ENCODE assay signal across 11 mouse cellular contexts in genomic region chr3:68496513-68496912, GRCm38 (mm10).
A peak's percentile ranks its signal among the peaks of the same experiment; 100 is the strongest.
DNase-seq lines count a peak whose midpoint lies in the region; ATAC-seq and TF ChIP-seq lines count a peak whose summit lies in the region.
"Had no signal": no experiment of that assay in that cellular context is flagged by ENCODE, and none has a peak within 500 bp of the region (broad histone marks: within the 10 kb centered on the region; RNA-seq: fewer than 3 reads in every experiment).

No protein-coding gene starts in this region.

- H3K9me3 ChIP-seq in kidney, postnatal 0 days (replicated peaks; ENCODE audit: low read length) = no peaks in the 10 kb centered on the region
- no peaks in the 10 kb centered on the region for H3K9me3 ChIP-seq in embryonic facial prominence, embryonic 14.5 days (ENCODE audit: control insufficient read depth, low read length)
- H3K9me3 ChIP-seq in intestine, embryonic 14.5 days (ENCODE audit: control insufficient read depth, low read length) = 0 out of 2 replicates have a peak, but pooled peaks cover 3% of the 10 kb centered on the region

- TF ChIP-seq CTCF in kidney, postnatal 0 days (IDR thresholded peaks at IDR 0.05; ENCODE audit: low read depth) = no peak

- H3K9ac ChIP-seq in kidney, postnatal 0 days (ENCODE audit: low read depth, low read length) = no peak overlapping the region
- H3K9ac ChIP-seq in embryonic facial prominence, embryonic 14.5 days (ENCODE audit: low read depth, low read length) = no peak overlapping the region
- H3K9ac ChIP-seq in intestine, embryonic 14.5 days (ENCODE audit: low read length) = no peak overlapping the region

- no peak for TF ChIP-seq POLR2A in myocyte (IDR thresholded peaks at IDR 0.05; ENCODE audit: insufficient read length, low read depth)

- peaks cover 60% of the 10 kb centered on the region for H3K79me2 ChIP-seq in myocyte (ENCODE audit: control insufficient read depth, insufficient read depth)

- no peaks in the 10 kb centered on the region for H3K27me3 ChIP-seq in kidney, postnatal 0 days (ENCODE audit: insufficient read depth, low read length)
- H3K27me3 ChIP-seq in embryonic facial prominence, embryonic 14.5 days (replicated peaks; ENCODE audit: control insufficient read depth, insufficient read depth, low read length) = no peaks in the 10 kb centered on the region; the same call in 1 of the 2 replicates
- no peaks in the 10 kb centered on the region for H3K27me3 ChIP-seq in intestine, embryonic 14.5 days (replicated peaks; ENCODE audit: control insufficient read depth, insufficient read depth, low read length)
- H3K27me3 ChIP-seq in myocyte (ENCODE audit: control insufficient read depth, insufficient read depth, insufficient read length) = no peaks in the 10 kb centered on the region
- H3K27me3 ChIP-seq: Patski had no signal

- H3K4me3 ChIP-seq in kidney, postnatal 0 days (replicated peaks; ENCODE audit: low read depth, low read length) = no peak overlapping the region
- H3K4me3 ChIP-seq in embryonic facial prominence, embryonic 14.5 days (ENCODE audit: low read depth, low read length) = peak overlapping the region; percentile 80; the same call in 1 of the 2 replicates
- peak overlapping the region; percentile 75; the same call in 1 of the 2 replicates for H3K4me3 ChIP-seq in intestine, embryonic 14.5 days (ENCODE audit: low read depth, low read length)
- peak overlapping the region; percentile 91 for H3K4me3 ChIP-seq in myocyte

- H3K4me2 ChIP-seq in kidney, postnatal 0 days (ENCODE audit: low read length) = peak overlapping the region; percentile 99
- H3K4me2 ChIP-seq in embryonic facial prominence, embryonic 14.5 days (ENCODE audit: low read depth, low read length) = peak overlapping the region; percentile 99
- peak overlapping the region; percentile 76 for H3K4me2 ChIP-seq in intestine, embryonic 14.5 days (ENCODE audit: low read length)
- peak overlapping the region; percentile 98 for H3K4me2 ChIP-seq in myocyte (ENCODE audit: low read depth)

- ATAC-seq in kidney, postnatal 0 days (replicated peaks; ENCODE audit: low FRiP score, low read depth) = no peak
- ATAC-seq in embryonic facial prominence, embryonic 14.5 days (ENCODE audit: low read depth) = no peak
- ATAC-seq in intestine, embryonic 14.5 days (replicated peaks; ENCODE audit: low FRiP score, low TSS enrichment, low read depth) = no peak
- no peak for ATAC-seq in granulocyte monocyte progenitor cell, adult 5-6 weeks (replicated peaks; ENCODE audit: poor library complexity, severe bottlenecking)

- no peak for DNase-seq in kidney, postnatal 0 days (ENCODE audit: low spot score)
- DNase-seq in kidney, adult 18-20 months = no peak
- no peak for DNase-seq in embryonic facial prominence, embryonic 14.5 days (ENCODE audit: low spot score)
- no peak for DNase-seq in intestine, embryonic 14.5 days (ENCODE audit: low spot score)
- no peak for DNase-seq in frontal cortex, postnatal 10 days (ENCODE audit: low spot score in 2 of 2)
- DNase-seq in testis, postnatal 10 days (ENCODE audit: low spot score) = no peak
- DNase-seq: cerebellum, adult 11 months; gastrocnemius, postnatal 14 days had no signal

- H3ac ChIP-seq in myocyte (ENCODE audit: control insufficient read depth, insufficient read length) = no peak overlapping the region

- no peaks in the 10 kb centered on the region for H3K36me3 ChIP-seq in kidney, postnatal 0 days (ENCODE audit: insufficient read depth, low read length)
- H3K36me3 ChIP-seq in embryonic facial prominence, embryonic 14.5 days (ENCODE audit: control insufficient read depth, insufficient read depth, low read length) = no peaks in the 10 kb centered on the region
- no peaks in the 10 kb centered on the region for H3K36me3 ChIP-seq in intestine, embryonic 14.5 days (ENCODE audit: control insufficient read depth, insufficient read depth, low read length)
- H3K36me3 ChIP-seq in myocyte (ENCODE audit: control insufficient read depth, insufficient read depth) = peaks cover 3% of the 10 kb centered on the region

- 40% methylated on average over 6 of the region's 6 CpGs for WGBS in kidney, postnatal 0 days
- 47% methylated on average over 6 of the region's 6 CpGs for WGBS in embryonic facial prominence, embryonic 14.5 days
- 49% methylated on average over 6 of the region's 6 CpGs for WGBS in intestine, embryonic 14.5 days

- no peak overlapping the region for H3K27ac ChIP-seq in kidney, postnatal 0 days
- no peak overlapping the region for H3K27ac ChIP-seq in embryonic facial prominence, embryonic 14.5 days (replicated peaks; ENCODE audit: low read depth, low read length)
- no peak overlapping the region for H3K27ac ChIP-seq in intestine, embryonic 14.5 days (ENCODE audit: low read depth)

- peaks cover 7% of the 10 kb centered on the region for H3K4me1 ChIP-seq in kidney, postnatal 0 days (replicated peaks; ENCODE audit: insufficient read depth, low read length)
- peaks cover 24% of the 10 kb centered on the region for H3K4me1 ChIP-seq in embryonic facial prominence, embryonic 14.5 days (ENCODE audit: control insufficient read depth, insufficient read depth, low read length)
- H3K4me1 ChIP-seq in intestine, embryonic 14.5 days (replicated peaks; ENCODE audit: control insufficient read depth, insufficient read depth, low read length) = peaks cover 21% of the 10 kb centered on the region; the same call in 1 of the 2 replicates

TF ChIP-seq in myocyte, 11 proteins besides CTCF, POLR2A, EP300 and RAD21:
- TF ChIP-seq TCF12 (IDR thresholded peaks at IDR 0.05; ENCODE audit: insufficient read depth, poor library complexity, severe bottlenecking) = no peak
- no peak for TF ChIP-seq SRF (IDR thresholded peaks at IDR 0.05; ENCODE audit: control insufficient read depth, insufficient read length, low read depth)
- no peak for TF ChIP-seq CEBPB (IDR thresholded peaks at IDR 0.05; ENCODE audit: insufficient read depth, poor library complexity, severe bottlenecking)
- TF ChIP-seq E2F4 (IDR thresholded peaks at IDR 0.05; ENCODE audit: insufficient read depth) = no peak
- no peak for TF ChIP-seq TCF3 (IDR thresholded peaks at IDR 0.05; ENCODE audit: insufficient read length, low read depth)
- no peak for TF ChIP-seq MYOD1 (IDR thresholded peaks at IDR 0.05; ENCODE audit: control insufficient read depth in 1 of 3, insufficient read length in 2 of 3, low read depth in 2 of 3)
- TF ChIP-seq USF1 (IDR thresholded peaks at IDR 0.05; ENCODE audit: low read depth) = no peak
- TF ChIP-seq REST (IDR thresholded peaks at IDR 0.05; ENCODE audit: insufficient read depth, insufficient read length) = no peak
- TF ChIP-seq POLR2AphosphoS2 (IDR thresholded peaks at IDR 0.05; ENCODE audit: insufficient read length, low read depth) = no peak
- no peak for TF ChIP-seq MAX (IDR thresholded peaks at IDR 0.05; ENCODE audit: low read depth)
TF ChIP-seq in myocyte: peak in this region for 0.
